Mouse (Mus musculus): ENCODE measurements around the gene Actg1.
A peak's percentile ranks its signal among the peaks of the same experiment; 100 is the strongest.

The Actg1 gene

DNA sequence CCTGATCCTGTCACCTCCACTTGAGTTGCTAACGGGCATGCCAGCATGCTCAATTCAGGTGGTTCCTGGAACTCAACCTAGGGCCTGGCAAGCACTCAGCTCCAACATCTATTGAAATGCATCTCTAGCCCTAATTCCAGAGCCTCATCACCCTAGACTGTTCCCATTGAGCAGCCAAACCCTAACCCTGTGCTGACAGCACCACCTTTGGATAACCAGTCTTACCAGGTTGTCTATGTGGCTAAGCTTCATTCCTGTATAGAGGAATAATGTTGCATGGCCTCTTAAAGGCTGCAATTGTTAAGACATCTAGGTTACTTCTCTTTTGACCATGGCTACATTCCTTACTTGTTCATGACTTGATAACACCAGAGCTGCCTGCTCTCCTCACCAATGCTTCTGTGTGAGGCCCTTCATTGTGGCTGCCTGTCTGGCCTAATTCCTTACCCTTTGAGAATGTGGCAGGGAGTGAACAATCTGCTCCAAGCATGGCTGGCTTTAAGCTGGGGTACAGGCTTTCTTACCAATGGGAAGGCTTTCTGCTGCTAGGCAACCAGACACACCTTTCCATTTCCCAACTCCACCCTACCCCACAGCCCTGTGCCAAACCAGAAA lies 3.2 kb downstream of the Actg1 start:
- DNase-seq (ENCODE audit: low spot score), result no peak

DNA sequence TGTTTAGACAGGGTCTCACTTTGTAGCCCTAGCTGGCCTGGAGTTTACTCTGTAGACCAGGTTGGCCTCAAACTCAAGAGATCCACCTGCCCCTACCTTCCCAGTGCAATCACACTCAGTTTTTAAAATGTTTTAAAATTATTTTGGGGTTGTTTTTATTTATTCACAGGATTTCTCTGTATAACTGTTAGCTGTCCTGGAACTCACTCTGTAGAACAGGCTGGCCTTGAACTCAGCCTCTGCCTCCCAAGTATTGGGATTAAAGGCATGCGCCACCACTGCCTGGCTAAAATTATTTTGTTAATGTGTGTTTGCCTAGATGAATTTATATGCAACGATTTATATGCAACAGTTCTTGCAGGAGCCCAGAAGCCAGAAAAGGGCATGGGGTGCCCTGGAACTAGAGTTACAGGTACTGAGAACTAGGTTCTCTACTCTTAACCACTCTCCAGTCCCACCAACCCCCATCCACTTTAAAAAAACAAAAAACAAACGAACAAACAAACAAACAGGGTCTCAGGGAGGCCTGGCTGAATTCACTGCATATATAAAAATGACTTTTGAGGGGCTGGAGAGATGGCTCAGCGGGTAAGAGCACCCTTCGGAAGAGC lies 3.9 kb downstream of the Actg1 start:
- DNase-seq (ENCODE audit: low spot score), result peak; percentile 38

DNA sequence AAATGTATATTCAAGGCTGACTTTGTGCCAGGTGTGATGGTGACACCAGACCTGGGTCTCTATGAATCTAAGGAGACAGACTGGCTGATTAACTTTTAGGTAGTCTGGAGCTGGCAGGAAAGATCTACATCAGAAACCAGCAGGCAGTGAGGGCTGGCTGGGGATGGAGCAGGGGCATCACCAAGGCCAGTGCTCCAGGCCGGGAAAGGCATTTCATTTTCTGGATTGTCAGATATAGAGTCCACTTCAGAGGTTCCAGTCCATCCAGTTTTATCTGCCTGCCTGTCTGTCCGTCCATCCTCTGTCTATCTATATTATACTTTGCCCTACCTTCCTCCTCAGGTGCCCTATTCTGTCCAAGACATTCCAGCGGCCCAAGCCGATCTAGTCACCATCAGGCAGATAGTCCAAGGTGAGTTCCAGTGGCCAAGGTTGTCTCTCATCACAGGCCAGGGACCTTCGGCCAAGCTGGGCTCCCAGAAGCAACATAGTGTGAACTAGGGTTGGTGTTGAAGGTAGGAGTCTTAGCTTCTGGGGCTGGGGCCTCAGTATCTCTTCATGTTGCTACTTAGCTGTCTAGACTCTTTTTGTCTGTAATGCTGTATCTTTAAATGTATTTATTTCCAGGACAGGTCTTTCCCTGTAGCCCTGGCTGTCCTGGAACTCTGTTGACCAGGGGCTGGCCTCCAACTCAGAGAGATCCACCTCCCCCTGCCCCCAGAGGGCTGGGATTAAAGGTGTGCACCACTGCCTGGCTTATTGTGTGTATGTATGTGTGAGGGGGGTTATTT lies 4.6 kb downstream of the Actg1 start:
- DNase-seq (ENCODE audit: low spot score), result peak; percentile 46

DNA sequence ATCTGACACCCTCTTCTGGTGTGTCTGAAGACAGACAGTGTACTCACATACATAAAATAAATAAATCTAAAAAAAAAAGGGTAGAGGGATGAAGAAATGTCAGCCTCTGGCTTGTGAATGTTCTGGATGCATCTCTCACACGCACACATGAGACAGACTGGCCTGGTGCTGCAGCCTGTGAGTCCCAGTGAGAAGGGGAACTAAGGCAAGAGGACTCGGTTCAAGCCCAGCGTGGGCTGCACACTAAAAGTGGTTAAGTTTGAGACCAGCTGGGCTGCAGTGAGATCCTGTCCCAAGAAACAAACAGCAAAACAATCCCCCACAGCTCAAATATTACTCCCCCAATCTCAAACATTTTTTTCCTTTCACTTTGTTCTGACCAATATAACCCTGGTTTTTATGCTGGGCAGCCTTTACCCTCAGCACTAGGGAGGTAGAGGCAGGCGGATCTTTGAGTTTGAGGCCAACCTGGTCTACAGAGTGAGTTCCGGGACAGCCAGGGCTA lies 5.6 kb downstream of the Actg1 start:
- DNase-seq (ENCODE audit: low spot score), result no peak

DNA sequence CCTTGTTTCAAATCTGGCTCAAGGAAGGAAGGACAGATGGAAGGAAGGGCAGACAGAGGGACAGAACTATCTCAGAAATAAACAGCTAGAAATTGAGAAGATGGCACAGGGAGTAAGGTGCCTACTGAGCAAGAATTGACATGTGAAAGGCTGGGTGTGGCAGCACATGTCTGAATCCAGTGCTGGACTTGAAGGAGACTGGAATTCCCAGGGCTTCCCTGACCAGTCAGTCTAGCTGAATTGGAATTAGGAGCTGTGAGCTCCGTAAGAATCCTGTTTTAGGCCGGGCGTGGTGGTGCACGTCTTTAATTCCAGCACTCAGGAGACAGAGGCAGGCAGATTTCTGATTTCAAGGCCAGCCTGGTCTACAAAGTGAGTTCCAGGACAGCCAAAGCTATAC lies 6.7 kb downstream of the Actg1 start:
- no peak for DNase-seq (ENCODE audit: low spot score)

DNA sequence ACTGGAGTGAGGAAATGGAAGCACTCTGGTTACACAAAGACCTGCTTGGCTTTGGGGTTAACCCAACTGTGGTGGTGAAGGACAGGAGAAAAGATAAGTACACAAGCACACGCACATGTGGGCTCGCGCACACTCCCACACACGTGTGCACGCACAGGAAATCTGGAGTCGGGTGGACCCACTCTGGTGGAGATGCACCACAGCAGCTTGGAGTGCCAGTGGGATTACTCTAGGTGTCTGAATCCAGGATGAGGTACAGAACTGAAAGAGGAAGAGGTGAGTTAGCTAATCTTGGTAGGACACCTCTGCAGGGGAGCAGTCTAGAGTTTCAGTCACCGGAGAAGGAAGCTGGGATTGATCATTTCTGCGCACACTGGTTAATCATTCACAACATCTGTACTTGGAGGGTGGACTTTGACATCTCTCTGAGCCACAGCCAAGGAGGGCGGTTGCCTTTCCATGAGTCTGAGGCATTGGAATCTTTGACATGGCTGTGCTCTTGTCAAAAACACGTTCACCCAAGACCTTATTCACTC lies 8.3 kb downstream of the Actg1 start:
- DNase-seq (ENCODE audit: low spot score), result no peak

DNA sequence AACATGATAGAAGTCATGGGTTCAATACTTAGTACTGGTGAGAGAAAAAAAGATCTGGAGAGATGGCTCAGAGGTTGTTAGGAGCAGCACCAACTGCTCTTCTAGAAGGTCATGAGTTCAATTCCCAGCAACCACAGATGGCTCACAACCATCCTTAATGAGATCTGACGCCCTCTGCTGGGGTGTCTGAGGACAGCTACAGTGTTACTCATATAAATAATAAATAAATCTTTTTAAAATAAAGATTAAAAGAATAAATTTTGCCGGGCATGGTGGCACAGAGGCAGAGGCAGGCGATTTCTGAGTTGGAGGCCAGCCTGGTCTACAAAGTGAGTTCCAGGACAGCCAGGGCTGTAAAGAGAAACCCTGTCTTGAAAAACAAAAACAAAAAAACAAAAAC lies 9.6 kb downstream of the Actg1 start:
- no peak for DNase-seq (ENCODE audit: low spot score)

DNA sequence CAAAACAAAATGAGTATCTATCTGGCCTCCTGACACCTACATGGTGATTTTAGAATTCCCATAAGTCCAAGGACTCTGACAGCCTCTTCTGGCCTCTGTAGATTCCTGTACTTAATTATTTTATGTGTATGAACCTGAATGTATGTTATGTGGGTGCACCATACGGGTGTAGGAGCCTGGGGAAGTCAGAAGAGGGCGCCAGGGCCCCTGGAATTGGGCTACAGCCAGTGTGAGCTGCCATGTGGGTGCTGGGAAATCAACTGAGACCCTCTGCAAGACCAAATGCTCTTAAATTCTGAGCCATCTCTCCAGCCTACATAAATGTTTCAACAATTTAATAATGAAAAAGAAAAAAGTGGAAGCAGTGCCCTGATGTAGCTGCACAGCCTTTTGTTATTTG lies 10.9 kb downstream of the Actg1 start:
- no peak for DNase-seq (ENCODE audit: low spot score)

DNA sequence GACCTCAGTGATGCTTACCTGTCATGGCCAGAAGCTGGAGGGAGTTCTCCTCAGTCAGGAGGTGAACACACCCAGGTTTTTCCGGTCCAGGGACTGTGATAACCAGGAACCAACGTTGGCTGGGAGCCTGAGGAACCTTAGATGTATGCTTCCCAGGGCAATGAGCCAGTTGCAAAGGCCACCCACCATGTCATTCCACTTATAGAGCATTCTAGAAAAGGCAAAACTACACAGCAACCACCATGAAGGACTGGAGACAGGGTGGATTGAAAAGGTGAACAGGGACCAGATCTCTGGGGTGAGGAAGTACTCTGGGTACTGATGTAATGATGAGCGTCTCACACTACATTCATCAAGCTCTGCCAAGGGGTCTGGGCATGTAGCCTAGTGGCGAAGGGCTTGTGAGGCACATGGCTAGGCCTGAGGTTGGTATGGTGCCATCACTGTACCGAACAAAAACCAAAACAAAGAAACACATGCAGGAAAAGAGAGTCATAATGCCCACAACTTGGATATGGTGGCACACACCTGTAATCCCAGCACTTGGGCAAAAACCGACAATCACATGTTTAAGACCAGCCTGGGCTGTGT lies 12.8 kb downstream of the Actg1 start:
- no peak for DNase-seq (ENCODE audit: low spot score)

DNA sequence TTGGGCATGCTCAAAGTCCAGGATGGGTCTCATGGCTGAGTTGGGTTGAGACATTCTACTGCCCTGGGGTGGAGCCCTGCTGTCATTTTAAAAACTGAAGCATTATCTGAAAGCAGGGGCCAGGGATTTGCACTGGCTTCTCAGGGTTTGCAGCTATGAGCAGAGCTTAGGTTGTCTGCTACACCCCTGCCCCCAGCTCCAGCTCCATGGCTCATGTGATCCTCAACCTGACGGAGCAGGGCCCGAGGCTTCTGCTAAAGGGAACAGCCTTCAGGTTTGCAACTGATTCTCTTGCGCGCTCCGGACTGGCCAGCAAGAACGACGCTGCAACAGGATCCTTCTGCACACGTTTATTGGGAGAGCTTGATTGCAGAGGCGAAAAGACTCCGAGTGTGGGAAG lies 28.2 kb downstream of the Actg1 start:
- DNase-seq (ENCODE audit: low spot score), result no peak

DNA sequence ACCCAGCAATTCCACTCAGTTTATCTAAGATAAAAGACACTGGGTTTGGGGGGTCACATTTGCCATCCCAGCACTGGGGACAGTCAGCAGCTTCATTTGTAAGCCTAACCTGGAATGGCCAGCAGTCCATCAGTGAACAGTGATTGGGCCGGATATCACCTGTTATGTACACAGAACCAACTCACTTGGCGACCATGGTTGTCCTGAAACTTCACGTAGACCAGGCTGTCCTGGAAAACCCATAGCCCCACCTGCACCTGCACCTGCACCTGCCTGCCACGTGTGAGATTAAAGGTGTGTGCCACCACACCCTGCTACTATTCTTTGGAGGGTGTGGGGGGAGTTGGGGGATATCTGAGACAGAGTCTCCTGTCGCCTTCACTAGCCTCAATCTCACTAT lies 29.0 kb downstream of the Actg1 start:
- no peak for DNase-seq (ENCODE audit: low spot score)

DNA sequence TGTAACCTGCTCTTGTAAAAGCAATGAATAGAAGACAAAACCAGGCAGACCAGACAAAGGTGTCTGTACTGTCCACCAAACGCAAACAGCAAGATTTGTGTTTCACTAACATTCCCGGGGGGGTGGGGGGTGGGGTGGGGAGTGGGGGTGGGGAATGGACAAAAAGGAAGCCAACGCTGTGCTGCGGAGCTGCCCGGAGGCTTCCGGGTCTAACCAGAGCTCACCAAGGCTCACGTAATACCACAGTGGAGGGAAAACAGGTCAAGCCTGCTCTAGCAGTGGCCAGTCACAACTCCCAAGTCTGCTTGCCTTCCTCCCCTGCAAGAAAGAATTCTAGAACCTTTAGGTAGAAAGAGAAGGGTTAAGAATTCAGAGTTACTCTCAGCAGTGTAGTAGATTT lies 30.9 kb downstream of the Actg1 start:
- no peak for DNase-seq (ENCODE audit: low spot score)

DNA sequence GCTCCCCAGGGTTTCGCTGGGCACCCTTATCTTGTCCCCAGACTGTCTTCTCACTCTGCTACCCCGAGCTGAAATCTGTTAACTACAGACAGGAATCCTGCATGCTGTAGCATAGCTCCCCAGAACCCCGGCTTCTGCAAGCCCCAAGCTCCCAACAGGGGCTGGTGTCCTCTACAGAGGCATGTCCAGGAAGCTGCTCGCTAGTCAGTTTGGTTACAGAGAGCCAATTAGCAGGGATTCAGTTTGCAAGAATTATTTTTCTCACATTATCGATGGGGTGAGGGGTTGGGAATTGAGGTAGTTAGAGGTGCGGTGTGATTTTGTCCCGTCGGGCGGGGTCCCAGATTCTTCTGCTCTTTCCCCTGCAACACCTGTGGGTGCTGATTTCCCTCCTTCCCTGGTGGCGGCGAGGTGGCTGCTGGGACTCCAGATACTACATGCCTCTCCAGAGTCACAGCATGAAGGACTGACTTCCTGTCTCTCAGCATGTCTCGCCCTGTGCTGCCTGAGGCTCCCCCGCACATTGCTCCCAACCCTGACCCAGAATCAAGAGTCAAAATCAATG lies 31.6 kb downstream of the Actg1 start:
- no peak for DNase-seq (ENCODE audit: low spot score)

DNA sequence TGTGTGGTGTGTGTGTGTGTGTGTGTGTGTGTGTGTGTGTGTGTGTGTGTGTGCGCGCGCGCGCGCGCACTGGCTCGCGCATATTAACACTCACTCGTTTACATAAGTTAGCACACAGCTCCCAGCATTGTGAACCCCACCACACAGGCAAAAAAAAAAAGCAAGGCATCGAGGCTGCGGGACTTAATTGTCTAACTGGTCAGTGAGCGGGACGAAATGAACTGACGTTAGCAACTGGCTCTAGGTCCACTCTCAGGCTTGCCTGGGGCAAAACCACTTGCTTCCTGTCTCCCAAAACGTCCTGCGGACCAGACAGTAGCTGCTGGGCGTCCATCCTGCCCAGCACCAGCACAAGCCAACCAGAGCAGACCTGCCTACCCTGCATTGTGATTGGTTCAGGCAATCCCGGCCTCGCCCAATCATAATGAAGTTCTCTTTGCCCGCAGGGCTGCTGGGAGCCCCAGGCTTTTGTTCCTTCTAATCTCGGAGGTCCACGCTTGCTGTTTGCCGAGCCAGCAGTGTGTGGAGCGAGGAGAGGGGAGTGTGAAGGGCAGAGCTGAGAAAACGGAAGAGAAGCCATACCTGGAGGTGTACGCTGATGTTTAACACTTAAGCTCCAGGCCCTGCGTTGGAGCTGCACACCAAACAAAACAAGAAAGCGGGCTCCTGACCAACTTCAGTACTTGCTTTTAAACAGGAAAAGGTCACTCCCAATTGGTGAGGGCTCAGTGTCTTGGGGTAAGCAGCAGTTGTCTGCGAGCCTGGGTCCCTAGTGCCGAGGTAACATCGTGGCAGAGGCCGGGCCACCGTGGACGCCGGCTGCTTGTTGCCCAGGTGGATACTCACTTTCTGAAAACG lies 32.3 kb downstream of the Actg1 start:
- DNase-seq (ENCODE audit: low spot score), result peak; percentile 84

DNA sequence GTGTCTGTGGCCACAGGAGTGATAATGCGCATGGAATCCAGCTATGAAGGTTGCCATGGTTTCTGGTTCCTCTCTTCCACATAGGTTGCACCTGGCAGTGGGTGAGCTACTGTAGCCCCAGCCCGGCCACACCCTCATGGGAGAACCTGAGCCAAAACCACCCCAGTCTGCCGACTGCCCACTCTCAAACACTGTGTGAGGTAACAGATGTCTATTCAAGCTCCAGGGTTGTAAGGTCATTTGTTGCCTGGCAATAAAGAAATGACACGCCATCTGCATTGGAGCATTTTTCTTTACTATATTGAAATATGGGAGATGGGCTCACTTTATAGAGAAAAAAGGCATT lies 33.0 kb downstream of the Actg1 start:
- peak; percentile 50 for DNase-seq (ENCODE audit: low spot score)

DNA sequence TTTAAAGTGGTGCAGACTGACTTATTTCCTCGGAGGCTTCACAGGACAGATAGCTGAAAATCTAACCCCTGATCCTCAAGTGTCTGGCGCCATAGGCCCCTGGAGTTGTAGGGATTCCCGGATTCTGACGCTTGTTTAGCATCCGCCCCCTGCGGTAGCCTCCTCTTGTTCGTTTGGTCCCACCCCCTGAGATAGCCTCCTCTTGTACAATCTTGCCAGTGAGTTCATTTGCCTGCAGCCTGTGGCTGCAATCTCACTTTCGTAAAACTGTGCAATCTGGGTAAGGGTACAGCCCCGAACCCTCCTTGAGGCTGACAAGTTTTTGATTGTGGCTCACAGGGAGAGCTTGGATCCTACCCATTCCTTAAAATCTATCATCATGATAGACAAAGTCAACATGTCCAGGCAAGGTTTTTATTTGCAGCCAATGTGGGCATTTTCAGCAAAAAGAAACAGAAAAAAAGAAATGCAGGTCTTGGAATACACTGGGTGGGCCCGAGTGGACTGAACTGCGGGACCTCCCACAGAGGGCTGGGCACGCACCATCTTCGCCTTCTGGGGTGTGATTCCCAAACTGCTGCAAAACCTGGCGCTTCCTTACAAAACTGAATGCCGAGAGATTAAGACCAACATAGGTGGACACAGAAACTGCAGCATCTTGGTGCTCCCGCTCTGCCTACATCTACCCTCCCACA lies 33.5 kb downstream of the Actg1 start:
- DNase-seq (ENCODE audit: low spot score), result peak; percentile 42

DNA sequence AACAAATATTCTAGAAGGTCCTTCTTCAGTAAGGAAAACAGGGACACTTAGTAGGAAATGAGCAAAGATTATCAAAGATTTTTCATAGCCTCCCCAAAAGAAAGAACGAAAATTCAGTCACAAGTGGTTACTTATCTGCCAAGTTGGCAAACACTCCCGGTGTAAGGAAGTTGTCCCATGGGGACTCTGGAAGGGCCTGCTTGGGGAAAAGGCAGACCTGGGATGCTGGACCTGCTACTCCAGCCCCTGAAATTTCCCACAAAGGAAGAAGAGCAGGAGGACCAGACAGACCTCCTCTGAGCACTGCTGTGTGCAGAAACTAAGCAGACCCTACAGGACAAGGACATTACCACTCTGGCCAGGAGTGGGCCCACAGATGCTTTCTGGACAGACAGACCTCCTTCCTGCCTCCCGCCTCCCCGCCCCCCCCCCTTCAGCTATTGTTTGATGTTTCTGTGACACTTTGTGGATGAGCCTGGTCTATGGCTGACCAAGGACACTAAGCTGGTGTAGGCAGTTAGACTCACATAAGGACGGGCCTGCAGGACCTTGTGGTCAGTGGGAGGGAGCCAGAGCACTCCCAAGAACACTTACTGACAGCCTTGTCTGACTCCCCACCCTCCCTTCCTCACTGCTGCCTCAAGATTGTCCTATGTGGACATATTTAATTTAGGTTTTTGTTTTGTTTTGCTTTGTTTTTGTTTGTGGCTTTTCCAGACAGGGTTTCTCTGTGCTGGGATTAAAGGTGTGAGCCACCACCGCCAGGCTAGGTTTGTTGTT lies 34.2 kb downstream of the Actg1 start:
- DNase-seq (ENCODE audit: low spot score), result no peak

DNA sequence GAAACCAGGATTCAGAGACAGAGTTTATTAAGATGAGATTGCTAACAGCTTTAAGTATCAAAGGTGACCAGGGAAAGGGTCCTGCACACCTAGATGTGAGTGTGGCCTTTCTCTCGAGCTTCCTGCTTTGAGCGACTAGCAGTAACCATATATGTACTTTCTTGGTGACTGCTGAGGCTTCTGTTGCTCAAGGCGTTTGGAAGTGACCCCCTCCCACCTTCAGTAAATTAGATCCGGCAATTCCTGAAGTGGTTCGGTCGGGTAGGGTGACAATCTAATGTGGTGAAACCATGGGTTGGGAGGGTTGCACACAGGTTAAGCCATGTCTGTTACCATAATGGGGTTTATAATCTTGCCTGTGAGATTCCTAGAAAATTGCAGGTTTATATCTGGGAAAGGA lies 36.3 kb downstream of the Actg1 start:
- no peak for DNase-seq (ENCODE audit: low spot score)

DNA sequence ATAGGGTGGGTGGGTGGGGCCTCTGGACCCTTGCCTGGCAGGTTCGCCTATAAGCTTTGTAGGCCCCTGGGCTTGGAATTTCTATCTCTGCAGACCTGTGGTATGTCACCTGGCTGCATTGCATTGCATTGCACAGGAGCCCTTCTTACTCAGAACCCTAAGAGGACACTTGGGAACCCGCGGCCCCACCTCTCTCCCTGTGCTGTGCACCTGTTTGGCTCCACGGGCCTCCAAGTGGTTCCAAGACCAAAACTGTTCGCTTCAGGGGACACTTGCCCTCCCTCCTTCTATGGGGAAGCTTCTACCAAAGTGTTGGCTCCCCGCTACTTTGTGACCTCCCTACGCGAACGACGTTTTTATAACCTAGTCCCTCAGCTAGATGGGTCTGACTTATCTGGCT lies 36.8 kb downstream of the Actg1 start:
- peak; percentile 46 for DNase-seq (ENCODE audit: low spot score)

DNA sequence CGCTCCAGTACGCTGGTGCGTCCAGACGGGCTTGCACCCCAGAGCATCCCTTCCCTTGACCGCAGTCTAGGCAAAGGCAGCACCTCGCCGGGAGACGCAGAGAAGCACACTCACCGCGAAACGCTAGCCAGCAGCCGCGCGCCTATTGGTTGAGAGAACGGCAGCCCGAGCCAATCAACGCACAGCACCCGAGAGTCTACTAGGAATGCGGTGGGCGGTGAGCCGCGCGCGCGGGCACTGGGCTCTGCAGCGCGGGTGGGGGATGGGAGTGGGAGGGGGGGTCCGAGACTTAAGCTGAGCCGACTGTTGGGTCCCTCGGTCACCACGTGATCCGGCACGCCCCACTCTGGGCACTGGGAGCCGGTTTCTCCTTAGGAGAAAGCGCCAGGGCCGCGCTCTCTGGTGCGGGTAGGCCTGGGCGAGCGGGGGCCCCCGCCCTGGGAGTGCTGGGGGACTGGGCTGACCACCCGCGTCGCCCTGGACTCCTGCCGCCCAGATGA lies 37.5 kb downstream of the Actg1 start:
- peak; percentile 92 for DNase-seq (ENCODE audit: low spot score)
